Mouse (Mus musculus) lung, postnatal 0 days (tissue): ENCODE data around the gene Slc7a15. TPM values are rescaled to one million over a fixed set of nuclear protein-coding genes. Genes with fewer than 3 reads are reported as not detected.
"Not testable (repeated sequence)": the region's sequence is repeated elsewhere in the genome, so short reads cannot be mapped to it uniquely, and the experiment has no call there.

ENCODE experiments used
- ATAC-seq: fragments of 200-750 bp; cut with Nextera tagmentation; 2 replicates; pipeline ENCODE4 v1.8.0; 2017; ENCODE audit warnings: moderate library complexity
- DNase-seq: peaks from one replicate; pipeline ENCODE4 v3.0.0-alpha.2; 2016; ENCODE audit warnings: low spot score
- H3K27ac ChIP-seq: fragments of 300-500 bp; sonication (generic); 2 replicates; pipeline ENCODE4 v1.5.1; 2014; ENCODE audit warnings: antibody characterized with exemption, mild to moderate bottlenecking, low read length, mixed read lengths
- H3K27me3 ChIP-seq: fragments of 300-500 bp; sonication (generic); replicated peaks from 2 replicates; pipeline ENCODE4 v1.6.1; 2014; ENCODE audit warnings: low read length, mixed read lengths; ENCODE audit not compliant: insufficient read depth
- H3K36me3 ChIP-seq: fragments of 300-500 bp; sonication (generic); 2 replicates; pipeline ENCODE4 v1.6.1; 2014; ENCODE audit warnings: low read length, mixed read lengths; ENCODE audit not compliant: insufficient read depth
- H3K4me1 ChIP-seq: fragments of 300-500 bp; sonication (generic); 2 replicates; pipeline ENCODE4 v1.6.1; 2014; ENCODE audit warnings: antibody characterized with exemption, low read depth, low read length, mixed read lengths; ENCODE audit not compliant: insufficient read depth
- H3K4me2 ChIP-seq: fragments of 300-500 bp; sonication (generic); replicated peaks from 2 replicates; pipeline ENCODE4 v1.6.1; 2014; ENCODE audit warnings: low read depth, mild to moderate bottlenecking, low read length, moderate library complexity, mixed read lengths
- H3K4me3 ChIP-seq: fragments of 300-500 bp; sonication (generic); 2 replicates; pipeline ENCODE4 v1.5.1; 2014; ENCODE audit warnings: low read depth, low read length
- H3K9ac ChIP-seq: fragments of 300-500 bp; sonication (generic); replicated peaks from 2 replicates; pipeline ENCODE4 v1.6.1; 2014; ENCODE audit warnings: low read depth, mild to moderate bottlenecking
- H3K9me3 ChIP-seq: fragments of 300-500 bp; sonication (generic); 2 replicates; pipeline ENCODE4 v1.6.1; 2016; ENCODE audit warnings: low read length, mixed read lengths
- CTCF ChIP-seq: IDR thresholded peaks from 2 replicates; pipeline ENCODE4 v1.5.1; 2016; ENCODE audit warnings: antibody characterized with exemption, mild to moderate bottlenecking
- EP300 ChIP-seq: IDR thresholded peaks from 2 replicates; pipeline ENCODE4 v1.6.1; 2016; ENCODE audit warnings: antibody characterized with exemption, mild to moderate bottlenecking, control low read depth
- WGBS: fragments of 180-500 bp; shearing (Covaris S2); extraction: QIAGEN DNeasy Blood & Tissue Kit; methylation state at CpG from one replicate; pipeline ENCODE4 v1.1.7; 2014; 5-methylcytosine and 5-hydroxymethylcytosine counted together
- polyA plus RNA-seq: library from polyadenylated mRNA; unstranded; fragments of >200 nt; fragmentation: Nextera tagmentation; extraction: Ambion mirVana; gene quantifications from 2 replicates; pipeline ENCODE4 v1.2.1, GENCODE M21; 2015

The Slc7a15 gene
- polyA plus RNA-seq, 1 experiment from 2014 or later, result not detected

DNA sequence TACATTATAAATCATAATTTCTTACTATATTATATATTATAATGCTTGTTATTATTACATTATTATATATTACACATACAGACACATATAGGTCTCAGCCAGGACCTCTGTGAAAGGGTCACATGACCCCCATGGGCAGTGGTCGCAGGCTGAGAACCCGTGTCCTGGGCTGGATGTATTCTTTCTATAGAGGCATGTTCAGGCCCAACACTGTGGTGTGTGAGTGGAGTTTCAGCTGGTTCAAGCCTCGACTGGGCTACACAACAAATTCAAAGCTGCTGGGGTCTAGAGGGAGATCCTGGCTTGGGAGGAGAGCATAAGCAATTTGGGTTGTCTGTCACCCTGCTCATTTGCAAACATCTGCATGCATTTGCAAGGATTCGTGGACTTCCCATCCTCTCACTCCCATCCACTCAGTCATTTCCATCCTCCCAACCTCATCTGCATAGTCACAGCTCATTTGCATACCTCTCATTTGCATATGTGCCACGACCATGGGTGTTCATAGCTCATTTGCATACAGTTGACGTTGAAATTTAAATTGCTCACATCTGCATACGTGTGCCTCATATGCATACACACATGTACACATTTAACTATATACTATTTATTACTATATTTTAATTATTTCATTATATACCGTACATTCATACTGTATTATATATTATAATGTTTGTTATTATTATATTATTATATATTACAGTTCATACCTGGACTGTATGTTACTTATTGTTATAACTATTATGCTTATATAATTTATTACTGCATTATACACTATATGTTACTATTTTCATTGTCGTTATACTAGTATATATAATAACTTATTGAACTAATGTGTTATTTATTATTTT is 21.2 kb upstream of the Slc7a15 start:
- no peak overlapping the region for H3K4me2 ChIP-seq
- no peak for ATAC-seq
- H3K36me3 ChIP-seq, result no peaks in the 10 kb centered on the region
- no peak for DNase-seq
- WGBS, result 92% methylated on average over 9 of the region's 9 CpGs
- TF ChIP-seq EP300, result no peak
- TF ChIP-seq CTCF, result no peak
- no peaks in the 10 kb centered on the region for H3K9me3 ChIP-seq
- no peaks in the 10 kb centered on the region for H3K4me1 ChIP-seq
- no peak overlapping the region for H3K9ac ChIP-seq
- H3K27me3 ChIP-seq, result no peaks in the 10 kb centered on the region
- no peak overlapping the region for H3K4me3 ChIP-seq
- H3K27ac ChIP-seq, result no peak overlapping the region

DNA sequence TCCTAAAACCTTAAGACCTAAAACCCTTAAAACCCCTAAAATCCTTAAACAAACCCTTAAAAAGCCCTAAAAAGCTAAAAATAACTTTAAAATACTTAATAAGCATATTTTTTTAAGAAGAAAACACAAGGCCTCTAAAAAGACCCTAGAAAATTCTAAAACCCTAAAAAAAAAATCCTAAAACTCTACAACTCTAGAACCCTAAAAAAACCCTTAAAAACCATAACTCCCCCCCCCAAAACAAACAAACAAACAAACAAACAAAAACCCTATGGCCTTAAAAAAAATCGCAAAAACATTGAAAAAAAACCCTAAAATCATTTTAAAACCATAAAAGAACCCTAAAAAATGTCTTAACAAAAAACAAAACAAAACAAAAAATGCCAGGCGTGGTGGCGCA is 19.4 kb upstream of the Slc7a15 start:
- H3K4me1 ChIP-seq, result no peaks in the 10 kb centered on the region
- WGBS, result 93% methylated on average over 3 of the region's 3 CpGs
- H3K9me3 ChIP-seq, result no peaks in the 10 kb centered on the region
- no peak overlapping the region for H3K9ac ChIP-seq
- no peak overlapping the region for H3K4me3 ChIP-seq
- H3K27me3 ChIP-seq, result no peaks in the 10 kb centered on the region
- no peaks in the 10 kb centered on the region for H3K36me3 ChIP-seq
- H3K4me2 ChIP-seq, result no peak overlapping the region
- ATAC-seq (no peak), DNase-seq (no peak)
- H3K27ac ChIP-seq, result no peak overlapping the region
- no peak for TF ChIP-seq CTCF
- TF ChIP-seq EP300, result no peak

GRCm38 (mm10) chr12:8609070-8609469 is 10.2 kb upstream of the Slc7a15 start:
- Histone ChIP-seq H3K27me3 (no peaks in the 10 kb centered on the region), H3K4me1 (no peaks in the 10 kb centered on the region), H3K4me2 (no peak overlapping the region), H3K27ac (no peak overlapping the region), H3K4me3 (no peak overlapping the region), H3K9ac (no peak overlapping the region), H3K9me3 (no peaks in the 10 kb centered on the region), H3K36me3 (no peaks in the 10 kb centered on the region)
- DNase-seq (no peak), ATAC-seq (no peak)
- TF ChIP-seq CTCF, result no peak
- no peak for TF ChIP-seq EP300
- WGBS, result 95% methylated on average over 3 of the region's 3 CpGs

DNA sequence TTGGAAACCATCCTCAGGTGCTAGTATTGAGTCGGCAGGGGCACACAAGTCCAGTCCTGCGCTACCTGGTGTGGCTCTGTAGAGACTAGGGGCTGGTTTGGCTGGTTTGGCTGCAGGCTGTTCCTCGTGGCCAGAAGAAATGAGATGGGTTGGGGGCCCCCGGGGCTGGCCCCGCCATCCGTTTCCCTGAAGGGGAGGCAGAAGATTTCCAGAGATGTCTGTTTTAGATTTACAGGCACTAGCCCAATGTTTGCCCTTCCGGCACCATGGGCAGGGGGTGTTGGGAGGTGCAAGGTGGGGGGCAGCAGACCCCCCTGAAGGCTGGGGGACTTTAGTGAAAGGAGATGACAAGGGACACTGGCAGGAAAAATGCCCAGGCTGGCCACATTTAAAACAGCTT is 3.3 kb downstream of the Slc7a15 start:
- 90% methylated on average over 7 of the region's 7 CpGs for WGBS
- Histone ChIP-seq H3K9me3 (no peaks in the 10 kb centered on the region), H3K4me2 (no peak overlapping the region), H3K4me1 (no peaks in the 10 kb centered on the region), H3K9ac (no peak overlapping the region), H3K4me3 (no peak overlapping the region), H3K27ac (no peak overlapping the region), H3K27me3 (no peaks in the 10 kb centered on the region), H3K36me3 (no peaks in the 10 kb centered on the region)
- TF ChIP-seq EP300 (no peak), CTCF (no peak)
- ATAC-seq (no peak), DNase-seq (no peak)

DNA sequence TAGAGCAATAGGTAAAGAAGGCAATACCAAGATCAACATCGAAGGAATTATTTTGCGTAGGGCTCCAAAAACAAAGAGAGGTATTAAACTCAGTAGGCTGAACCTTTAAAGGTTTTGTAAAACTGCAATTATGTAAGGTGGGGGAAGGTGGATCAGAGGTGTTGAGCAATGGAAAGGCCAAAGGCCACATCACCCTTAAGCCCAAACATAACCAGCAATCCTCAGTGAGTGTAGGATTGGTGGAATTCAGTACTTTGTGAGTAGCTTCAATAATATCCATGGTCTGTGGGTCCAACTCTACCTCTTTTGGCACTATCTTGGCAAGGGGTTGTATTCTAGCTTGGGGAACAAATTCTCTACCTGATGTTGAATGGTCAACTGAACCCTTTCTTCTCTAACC is 7.5 kb downstream of the Slc7a15 start:
- not testable (repeated sequence) for ATAC-seq, H3K4me3 ChIP-seq, DNase-seq, H3K27ac ChIP-seq, H3K9ac ChIP-seq, H3K4me2 ChIP-seq, H3K27me3 ChIP-seq, H3K4me1 ChIP-seq, H3K9me3 ChIP-seq, H3K36me3 ChIP-seq
- 100% methylated on average over 2 of the region's 2 CpGs for WGBS

- no peak overlapping the region; the same call in 1 of the 2 replicates for H3K4me2 ChIP-seq
- no peak overlapping the region for H3K4me3 ChIP-seq
- no peak for ATAC-seq
- TF ChIP-seq EP300 (no peak), CTCF (0 out of 2 replicates have a peak, but pooled peaks have one; percentile 14)
- H3K36me3 ChIP-seq, result no peaks in the 10 kb centered on the region
- no peaks in the 10 kb centered on the region for H3K9me3 ChIP-seq
- no peaks in the 10 kb centered on the region for H3K27me3 ChIP-seq
- no peaks in the 10 kb centered on the region for H3K4me1 ChIP-seq
- 76% methylated on average over 11 of the region's 11 CpGs for WGBS
- peak; percentile 32 for DNase-seq
- H3K27ac ChIP-seq, result no peak overlapping the region
- H3K9ac ChIP-seq, result no peak overlapping the region
Measured at GRCm38 (mm10) chr12:8573405-8573804, 25.5 kb downstream of the Slc7a15 start.

- H3K9me3 ChIP-seq, H3K4me1 ChIP-seq, H3K9ac ChIP-seq, H3K27me3 ChIP-seq, ATAC-seq, H3K36me3 ChIP-seq, H3K27ac ChIP-seq: not testable (repeated sequence)
- peak overlapping the region; percentile 3; the same call in 1 of the 2 replicates for H3K4me3 ChIP-seq
- H3K4me2 ChIP-seq, result peak overlapping the region; percentile 34; the same call in 1 of the 2 replicates
- WGBS, result 23% methylated on average over 12 of the region's 12 CpGs
- DNase-seq, result peak; percentile 14
Measured at GRCm38 (mm10) chr12:8571903-8572341, 26.9 kb downstream of the Slc7a15 start.

DNA sequence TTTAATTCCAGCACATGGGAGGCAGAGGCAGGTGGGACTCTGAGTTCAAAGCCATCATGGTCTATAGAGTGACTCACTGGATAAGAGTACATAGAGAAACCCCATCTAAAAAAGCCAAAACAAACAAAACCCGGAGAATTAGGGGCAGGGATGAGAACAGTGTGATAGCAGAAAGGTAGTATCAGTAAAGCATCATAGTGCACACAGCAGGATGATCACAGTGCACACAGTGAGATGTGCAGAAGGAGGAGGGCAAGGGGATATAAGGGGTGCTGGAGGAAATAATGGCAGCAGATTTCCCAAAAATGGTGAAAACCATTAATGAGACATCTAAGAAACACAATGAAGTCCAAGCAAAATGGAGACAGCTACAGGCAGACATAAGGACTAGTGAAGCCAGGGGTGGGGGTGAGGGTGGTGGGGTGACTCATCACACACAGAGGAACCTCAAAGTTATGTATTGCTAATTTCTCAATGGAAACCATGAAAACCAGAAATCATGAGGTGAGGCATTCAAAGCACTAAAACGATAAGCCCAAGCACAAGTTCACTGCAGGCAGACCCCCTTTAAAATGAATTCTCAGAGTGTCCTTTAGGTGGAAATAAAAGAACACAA is 27.5 kb downstream of the Slc7a15 start:
- not testable (repeated sequence) for H3K4me2 ChIP-seq, H3K27ac ChIP-seq, H3K36me3 ChIP-seq, H3K9me3 ChIP-seq, H3K4me3 ChIP-seq, DNase-seq, H3K4me1 ChIP-seq, H3K9ac ChIP-seq, H3K27me3 ChIP-seq, ATAC-seq
- WGBS, result 39% methylated on average over 2 of the region's 2 CpGs

- H3K9me3 ChIP-seq, ATAC-seq, H3K4me3 ChIP-seq, H3K9ac ChIP-seq, DNase-seq, H3K27ac ChIP-seq, H3K4me1 ChIP-seq, H3K36me3 ChIP-seq, H3K4me2 ChIP-seq, H3K27me3 ChIP-seq: not testable (repeated sequence)
- 90% methylated on average over 8 of the region's 8 CpGs for WGBS
Measured at GRCm38 (mm10) chr12:8562213-8562612, 36.7 kb downstream of the Slc7a15 start.
